Mouse (Mus musculus): ENCODE results near the gene Brca1.
"Not testable (repeated sequence)": the region's sequence is repeated elsewhere in the genome, so short reads cannot be mapped to it uniquely, and the experiment has no call there.

Gene Brca1

DNA sequence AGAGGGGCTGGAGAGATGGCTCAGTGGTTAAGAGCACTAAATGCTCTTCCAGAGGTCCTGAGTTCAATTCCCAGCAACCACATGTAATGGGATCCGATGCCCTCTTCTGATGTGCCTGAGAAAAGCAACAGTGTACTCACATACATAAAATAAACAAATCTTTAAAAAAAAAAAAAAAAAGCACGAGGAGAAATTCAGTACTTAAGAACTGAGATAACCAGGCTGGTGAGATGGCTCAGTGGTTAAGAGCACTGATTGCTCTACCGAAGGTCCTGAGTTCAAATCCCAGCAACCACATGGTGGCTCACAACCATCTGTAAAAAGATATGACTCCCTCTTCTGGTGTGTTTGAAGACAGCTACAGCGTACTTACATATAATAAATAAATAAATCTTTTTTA is 102.2 kb downstream of the Brca1 start:
- not testable (repeated sequence) for DNase-seq (ENCODE audit: low read depth, low spot score)

DNA sequence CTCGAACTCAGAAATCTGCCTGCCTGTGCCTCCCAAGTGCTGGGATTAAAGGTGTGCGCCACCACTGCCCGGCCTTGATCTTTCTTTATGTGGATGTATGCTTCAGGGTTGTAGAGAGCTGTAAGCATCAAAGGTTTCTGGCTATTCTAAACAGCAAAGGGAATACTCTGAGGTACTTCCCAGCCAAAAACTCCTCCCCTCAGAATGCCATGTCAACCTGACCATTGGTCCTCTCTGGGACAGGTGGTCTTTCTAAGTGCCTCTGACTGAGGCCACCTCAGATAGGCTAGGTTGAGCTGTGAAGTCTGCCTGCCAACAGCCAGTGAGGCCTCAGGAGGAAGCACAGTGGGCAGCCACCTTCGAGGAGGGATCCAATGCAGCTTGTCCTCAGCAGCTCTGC is 102.9 kb downstream of the Brca1 start:
- DNase-seq (ENCODE audit: low read depth, low spot score): no peak

DNA sequence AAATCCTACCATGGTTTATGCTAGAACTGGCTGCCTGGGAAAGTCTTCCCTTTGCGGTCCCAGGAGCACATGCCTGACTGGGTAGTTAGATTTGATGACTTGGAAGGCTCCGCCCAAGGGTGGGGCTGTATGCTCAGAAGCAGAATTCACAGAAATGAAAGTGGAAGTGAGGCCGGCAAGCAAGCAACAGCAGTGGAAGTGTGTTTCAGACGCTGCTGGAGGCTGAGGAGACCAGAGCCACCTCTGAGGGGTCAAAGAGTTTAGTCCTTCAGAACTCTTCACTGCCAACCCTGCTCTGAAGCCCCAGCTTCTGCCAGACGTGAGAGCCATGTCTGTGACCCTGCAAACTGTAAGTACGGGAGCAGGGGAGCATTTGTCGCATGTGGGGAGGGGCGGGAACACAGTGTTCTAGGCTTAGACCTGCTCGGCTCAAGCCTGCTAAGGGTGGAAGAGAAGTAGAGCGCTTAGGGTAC is 103.4 kb downstream of the Brca1 start, which contains the start of gene Ifi35:
Gene Ifi35 (plus strand): TSS at position 134 of the 473 bp plus-strand sequence.
- no peak for DNase-seq (ENCODE audit: low read depth, low spot score)

DNA sequence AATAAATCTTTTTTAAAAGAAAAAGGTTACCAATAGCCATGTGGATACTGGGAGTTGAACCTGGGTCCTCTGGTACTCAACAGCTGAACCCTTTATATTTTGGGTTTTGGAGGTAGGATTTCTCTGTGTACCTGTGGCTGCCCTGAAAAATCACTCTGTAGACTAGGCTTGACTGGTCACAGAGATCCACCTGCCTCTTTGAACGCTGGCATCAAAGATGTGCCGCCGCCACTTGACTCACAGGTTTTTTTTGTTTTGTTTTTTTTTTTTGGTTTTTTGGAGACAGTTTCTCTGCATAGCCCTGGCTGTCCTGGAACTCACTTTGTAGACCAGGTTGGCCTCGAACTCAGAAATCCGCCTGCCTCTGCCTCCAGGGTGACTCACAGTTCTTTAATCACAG is 104.0 kb downstream of the Brca1 start:
- no peak for DNase-seq (ENCODE audit: low read depth, low spot score)

DNA sequence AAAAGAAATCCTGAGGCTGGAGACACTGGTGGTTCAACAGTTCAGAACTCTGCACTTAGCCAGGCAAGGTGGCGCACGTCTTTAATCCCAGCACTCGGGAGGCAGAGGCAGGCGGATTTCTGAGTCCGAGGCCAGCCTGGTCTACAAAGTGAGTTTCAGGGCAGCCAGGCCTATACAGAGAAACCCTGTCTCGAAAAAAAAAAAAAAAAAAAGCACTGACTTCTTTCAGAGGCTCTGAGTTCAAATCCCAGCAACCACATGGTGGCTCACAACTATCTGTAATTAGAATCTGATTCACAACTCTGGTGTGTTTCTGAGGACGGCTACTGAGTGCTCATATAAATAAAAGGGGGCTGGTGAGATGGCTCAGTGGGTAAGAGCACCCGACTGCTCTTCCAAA is 104.9 kb downstream of the Brca1 start:
- DNase-seq (ENCODE audit: low read depth, low spot score): not testable (repeated sequence)

DNA sequence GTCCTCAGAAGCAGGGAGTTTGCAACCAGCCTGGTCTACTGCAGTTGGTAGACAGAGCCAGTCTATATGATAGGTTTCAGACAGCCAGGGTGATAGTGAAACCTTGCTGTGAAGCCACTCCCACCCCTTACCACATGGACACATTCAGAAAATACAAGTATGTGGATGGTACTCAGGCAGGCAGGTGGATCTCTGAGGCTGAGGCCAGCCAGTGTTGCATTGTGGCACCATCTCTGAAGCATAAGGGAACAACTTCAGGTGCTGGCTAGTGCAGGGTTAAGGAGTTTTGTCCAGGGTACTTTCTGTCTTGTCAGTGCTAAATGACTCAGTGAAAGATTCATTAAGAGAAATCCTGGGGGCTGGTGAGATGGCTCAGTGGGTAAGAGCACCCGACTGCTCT is 105.4 kb downstream of the Brca1 start:
- no peak for DNase-seq (ENCODE audit: low read depth, low spot score)

DNA sequence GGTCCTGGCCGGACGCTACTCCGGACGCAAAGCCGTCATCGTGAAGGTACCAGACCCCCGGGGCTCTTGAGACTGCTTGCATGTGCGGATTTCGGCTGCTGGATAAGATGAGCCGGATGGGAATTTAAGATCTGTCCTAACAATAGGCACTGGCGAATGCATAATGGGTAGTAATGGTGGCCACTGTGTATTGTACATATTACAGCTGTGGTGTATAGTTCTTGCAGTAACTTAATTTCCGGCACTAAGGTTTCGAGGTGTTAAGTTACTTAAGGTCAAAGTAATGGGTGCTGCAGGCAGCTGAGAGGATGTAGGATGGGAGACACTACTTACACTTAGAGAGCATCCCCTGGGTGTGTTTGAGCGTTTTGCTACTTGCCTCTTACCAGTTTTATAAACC is 109.0 kb downstream of the Brca1 start:
- no peak for DNase-seq (ENCODE audit: low read depth, low spot score)

DNA sequence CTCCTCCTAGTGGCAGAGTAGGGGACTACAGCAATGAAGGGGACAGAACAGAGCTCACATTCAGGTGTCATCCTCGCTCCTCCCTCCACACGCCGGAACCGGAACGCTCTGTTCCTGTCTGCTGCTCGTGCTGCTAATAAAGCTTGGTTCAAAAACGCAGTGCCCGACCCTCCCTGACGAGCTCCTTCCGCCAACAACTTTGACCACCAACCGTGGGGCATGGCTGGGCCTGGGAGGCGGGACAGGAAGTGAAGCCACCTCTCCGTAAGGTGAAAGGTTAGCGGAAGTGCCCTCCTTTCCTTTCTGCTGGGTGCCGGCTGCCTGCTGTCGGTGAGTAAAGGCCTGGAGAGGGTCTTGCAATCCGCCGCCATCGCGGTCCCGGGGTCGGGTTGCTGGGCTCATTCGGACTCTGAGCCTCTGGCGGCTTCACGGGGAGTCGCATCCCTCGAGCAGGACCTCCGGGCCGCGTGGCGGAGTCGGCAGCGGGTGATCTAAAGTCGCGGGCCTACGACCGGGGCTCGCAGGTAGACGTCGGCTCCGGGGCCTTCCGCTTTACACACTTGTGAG is 109.5 kb downstream of the Brca1 start, which contains the start of gene Rpl27:
Gene Rpl27 (plus strand): TSS at position 172 of the 567 bp plus-strand sequence.
- peak; percentile 100 for DNase-seq (ENCODE audit: low read depth, low spot score)

DNA sequence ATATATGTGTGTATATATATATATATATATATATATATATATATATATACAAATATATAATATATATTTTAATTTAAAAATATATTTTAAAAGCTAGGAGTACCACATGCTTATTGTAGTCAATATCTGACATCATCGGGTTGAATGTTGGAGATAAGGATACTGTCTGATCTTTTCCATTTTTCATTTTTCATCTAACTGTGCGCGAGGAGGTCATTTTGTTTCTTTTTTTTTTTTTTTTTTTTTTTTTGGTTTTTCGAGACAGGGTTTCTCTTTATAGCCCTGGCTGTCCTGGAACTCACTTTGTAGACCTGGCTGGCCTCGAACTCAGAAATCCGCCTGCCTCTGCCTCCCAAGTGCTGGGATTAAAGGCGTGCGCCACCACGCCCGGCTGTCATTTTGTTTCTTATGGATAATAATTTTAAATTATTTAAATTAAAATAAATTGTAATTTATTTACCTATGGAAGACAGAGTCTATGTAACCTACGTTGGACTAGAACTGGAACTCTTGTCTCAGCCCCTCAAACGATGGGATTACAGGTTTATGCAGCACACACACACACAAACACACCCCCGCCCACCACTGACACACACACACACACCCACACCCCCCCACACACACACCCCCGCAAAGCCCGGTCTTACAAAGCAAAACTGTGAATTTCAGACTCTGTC is 110.2 kb downstream of the Brca1 start:
- DNase-seq (ENCODE audit: low read depth, low spot score): not testable (repeated sequence)

Measured in forelimb bud, embryonic 11.5 days (tissue).